Mouse (Mus musculus) heart, postnatal 14 days (tissue): ENCODE data around the gene S100pbp. TPM values are rescaled to one million over a fixed set of nuclear protein-coding genes. Genes with fewer than 3 reads are reported as not detected.

Experiments
- DNase-seq, 2 experiments: peaks; one replicate each; pipeline ENCODE4 v3.0.0; 2021 to 2022
- intact Hi-C: fragments of 180-260 bp; cut with DNase I; formaldehyde crosslinking; loops from one replicate; pipeline ENCODE4 v1.15.1; 2025
- long read RNA-seq, 2 experiments: library from polyadenylated mRNA; stranded (forward); transcript quantifications; one replicate each; pipeline ENCODE4 v2.0.0; 2021
- total RNA-seq, 2 experiments: library from RNA; stranded (reverse); gene quantifications; 2 replicates each; pipeline ENCODE4 v1.2.3; 2021

S100pbp gene
- 10 to 100 TPM; 16.7 to 17.7 TPM for total RNA-seq
- long read RNA-seq, experiment 1, partial matches to known transcripts, result 0 of 3 reads
- long read RNA-seq, experiment 1, other reads (novel, unspliced or antisense), result 2 of 3 reads
- long read RNA-seq, experiment 2, partial matches to known transcripts, result 1 of 4 reads
- long read RNA-seq, experiment 2, other reads (novel, unspliced or antisense), result 3 of 4 reads

GRCm38 (mm10) chr4:129189542-129190519 lies at the start of gene S100pbp, which contains the start of gene Yars:
S100pbp (minus strand) TSS chr4:129189727.
Yars (plus strand) TSS chr4:129189760.
- DNase-seq, result peak; percentile 98
- intact Hi-C loops, result no loop called here

- peak; percentile 57 to 59 for DNase-seq
- intact Hi-C loops, result no loop called here
Observed at GRCm38 (mm10) chr4:129239075-129239474, 49.5 kb upstream of the S100pbp start.

GRCm38 (mm10) chr4:129238579-129239016 lies 49.1 kb upstream of the S100pbp start:
- intact Hi-C loops, result no loop called here

GRCm38 (mm10) chr4:129237843-129238441 lies 48.4 kb upstream of the S100pbp start:
- no peak for DNase-seq
- intact Hi-C loops, result no loop called here

More at GRCm38 (mm10) chr4:129238579-129239016, 49.1 kb upstream of the S100pbp start:
- DNase-seq, result no peak

- no peak for DNase-seq
- intact Hi-C loops, result no loop called here
Observed at GRCm38 (mm10) chr4:129236236-129236813, 46.8 kb upstream of the S100pbp start.

- intact Hi-C loops, result no loop called here
- no peak for DNase-seq
Observed at GRCm38 (mm10) chr4:129235147-129235546, 45.6 kb upstream of the S100pbp start.

- intact Hi-C loops, result no loop called here
- DNase-seq, result no peak
Observed at GRCm38 (mm10) chr4:129234488-129234887, 45.0 kb upstream of the S100pbp start.

- intact Hi-C loops, result no loop called here
- DNase-seq, result no peak
Observed at GRCm38 (mm10) chr4:129232561-129233360, 43.2 kb upstream of the S100pbp start.

- intact Hi-C loops, result no loop called here
- no peak for DNase-seq
Observed at GRCm38 (mm10) chr4:129231594-129232450, 42.3 kb upstream of the S100pbp start.

GRCm38 (mm10) chr4:129230926-129231325 lies 41.4 kb upstream of the S100pbp start:
- no peak for DNase-seq
- intact Hi-C loops, result no loop called here

- intact Hi-C loops, result no loop called here
- DNase-seq, result no peak
Observed at GRCm38 (mm10) chr4:129227985-129228381, 38.5 kb upstream of the S100pbp start.

- intact Hi-C loops, result no loop called here
Observed at GRCm38 (mm10) chr4:129227170-129227984, 37.9 kb upstream of the S100pbp start.

GRCm38 (mm10) chr4:129226441-129226963 lies 37.0 kb upstream of the S100pbp start:
- intact Hi-C loops, result no loop called here

More at GRCm38 (mm10) chr4:129227170-129227984, 37.9 kb upstream of the S100pbp start:
- DNase-seq, result no peak

GRCm38 (mm10) chr4:129225315-129225714 lies 35.8 kb upstream of the S100pbp start:
- DNase-seq, result no peak
- intact Hi-C loops, result no loop called here

More at GRCm38 (mm10) chr4:129226441-129226963, 37.0 kb upstream of the S100pbp start:
- no peak for DNase-seq

GRCm38 (mm10) chr4:129223421-129224281 lies 34.1 kb upstream of the S100pbp start:
- DNase-seq, result no peak
- intact Hi-C loops, result no loop called here

GRCm38 (mm10) chr4:129222019-129222925 lies 32.7 kb upstream of the S100pbp start:
- intact Hi-C loops, result no loop called here
- DNase-seq, result peak; percentile 53 to 57
